ENCODE assay signal across 8 mouse cellular contexts in genomic region chr9:50727925-50728651, GRCm38 (mm10). TPM values are rescaled to one million over a fixed set of nuclear protein-coding genes. Genes with fewer than 3 reads are reported as not detected.
A peak's percentile ranks its signal among the peaks of the same experiment; 100 is the strongest.
DNase-seq lines count a peak whose midpoint lies in the region; ATAC-seq and TF ChIP-seq lines count a peak whose summit lies in the region.

No protein-coding gene starts in this region.

- no peaks in the 10 kb centered on the region for H3K79me2 ChIP-seq in C2C12 (ENCODE audit: control insufficient read depth, insufficient read depth)
- no peaks in the 10 kb centered on the region for H3K79me2 ChIP-seq in liver, adult 2 months (ENCODE audit: control insufficient read depth, insufficient read depth, low read length)

- H3K27ac ChIP-seq in embryonic facial prominence, embryonic 14.5 days (replicated peaks; ENCODE audit: low read depth, low read length) = peak overlapping the region; percentile 65
- peak overlapping the region; percentile 94 for H3K27ac ChIP-seq in heart, embryonic 13.5 days (replicated peaks)
- H3K27ac ChIP-seq in liver, adult 2 months (replicated peaks; ENCODE audit: insufficient read depth, low read depth, low read length) = no peak overlapping the region

- H3K4me2 ChIP-seq in embryonic facial prominence, embryonic 14.5 days (ENCODE audit: low read depth, low read length) = peak overlapping the region; percentile 89
- peak overlapping the region; percentile 93 for H3K4me2 ChIP-seq in heart, embryonic 13.5 days

- no peak for TF ChIP-seq POLR2A in liver, adult 2 months (IDR thresholded peaks at IDR 0.05; ENCODE audit: extremely low read depth, insufficient read depth, low read length)

- peak overlapping the region; percentile 32 for H3K4me3 ChIP-seq in C2C12 (ENCODE audit: insufficient read depth, poor library complexity, severe bottlenecking)
- peak overlapping the region; percentile 64 for H3K4me3 ChIP-seq in embryonic facial prominence, embryonic 14.5 days (ENCODE audit: low read depth, low read length)
- peak overlapping the region; percentile 70 for H3K4me3 ChIP-seq in heart, embryonic 13.5 days
- H3K4me3 ChIP-seq in liver, adult 2 months (ENCODE audit: insufficient read depth, low read depth, low read length) = peak overlapping the region; percentile 45; the same call in 1 of the 2 replicates

- H3K9ac ChIP-seq in embryonic facial prominence, embryonic 14.5 days (ENCODE audit: low read depth, low read length) = peak overlapping the region; percentile 80
- peak overlapping the region; percentile 91 for H3K9ac ChIP-seq in heart, embryonic 13.5 days
- peak overlapping the region; percentile 6 for H3K9ac ChIP-seq in liver, adult 2 months (ENCODE audit: low read depth, low read length)

- H3ac ChIP-seq in C2C12 (ENCODE audit: control insufficient read depth, insufficient read length, low read depth) = peak overlapping the region; percentile 38

- TF ChIP-seq CTCF in C2C12 (IDR thresholded peaks at IDR 0.05; ENCODE audit: control insufficient read depth, insufficient read depth, insufficient read length) = no peak
- TF ChIP-seq CTCF in liver, adult 2 months (IDR thresholded peaks at IDR 0.05; ENCODE audit: low read depth, low read length) = no peak

- H3K36me3 ChIP-seq in C2C12 (ENCODE audit: control insufficient read depth, insufficient read depth) = no peaks in the 10 kb centered on the region
- H3K36me3 ChIP-seq in embryonic facial prominence, embryonic 14.5 days (ENCODE audit: control insufficient read depth, insufficient read depth, low read length) = no peaks in the 10 kb centered on the region
- H3K36me3 ChIP-seq in heart, embryonic 13.5 days = no peaks in the 10 kb centered on the region
- H3K36me3 ChIP-seq in liver, adult 2 months (ENCODE audit: control insufficient read depth, insufficient read depth, low read length) = no peaks in the 10 kb centered on the region

- H3K79me3 ChIP-seq in C2C12 (ENCODE audit: low read depth) = no peaks in the 10 kb centered on the region

- ATAC-seq in embryonic facial prominence, embryonic 14.5 days (ENCODE audit: low read depth) = peak; percentile 97
- ATAC-seq in heart, embryonic 13.5 days (ENCODE audit: extremely low read depth, insufficient number of reproducible peaks, low FRiP score, low TSS enrichment) = peak; percentile 69; the same call in 1 of the 2 replicates

- H3K27me3 ChIP-seq in C2C12 (ENCODE audit: control insufficient read depth, insufficient read depth, insufficient read length) = no peaks in the 10 kb centered on the region
- H3K27me3 ChIP-seq in embryonic facial prominence, embryonic 14.5 days (replicated peaks; ENCODE audit: control insufficient read depth, insufficient read depth, low read length) = no peaks in the 10 kb centered on the region
- H3K27me3 ChIP-seq in heart, embryonic 13.5 days (replicated peaks) = no peaks in the 10 kb centered on the region
- peaks cover 5% of the 10 kb centered on the region for H3K27me3 ChIP-seq in liver, adult 2 months (ENCODE audit: control insufficient read depth, insufficient read depth, low read length)

- no peaks in the 10 kb centered on the region for H3K9me3 ChIP-seq in embryonic facial prominence, embryonic 14.5 days (ENCODE audit: control insufficient read depth, low read length)
- H3K9me3 ChIP-seq in heart, embryonic 13.5 days = no peaks in the 10 kb centered on the region

- peak; percentile 74 for DNase-seq in adrenal gland, postnatal 25 days
- DNase-seq in embryonic facial prominence, embryonic 14.5 days (ENCODE audit: low spot score) = peak; percentile 95
- peak; percentile 86 for DNase-seq in kidney, postnatal 10 days
- no peak for DNase-seq in liver, adult 2 months (ENCODE audit: extremely low read depth, low read depth, low spot score)
- peak; percentile 10 for DNase-seq in naive thymus-derived CD4-positive, alpha-beta T cell, adult 2 months (ENCODE audit: low read depth)
- peak; percentile 92 for DNase-seq in telencephalon, adult 2 months (ENCODE audit: low read depth, low spot score)

- H3K4me1 ChIP-seq in embryonic facial prominence, embryonic 14.5 days (ENCODE audit: control insufficient read depth, insufficient read depth, low read length) = peaks cover 19% of the 10 kb centered on the region
- H3K4me1 ChIP-seq in heart, embryonic 13.5 days = peaks cover 52% of the 10 kb centered on the region
- peaks cover 10% of the 10 kb centered on the region for H3K4me1 ChIP-seq in liver, adult 2 months (ENCODE audit: control insufficient read depth, insufficient read depth, low read length)

- WGBS in embryonic facial prominence, embryonic 14.5 days = under 1% methylated on average over 40 of the region's 45 CpGs
- under 1% methylated on average over 45 of the region's 45 CpGs for WGBS in heart, embryonic 13.5 days
- WGBS in liver, adult 2 months = 2% methylated on average over 45 of the region's 45 CpGs

TF ChIP-seq in C2C12, 6 proteins besides CTCF, POLR2A, EP300 and RAD21:
- no peak for TF ChIP-seq FOSL1 (IDR thresholded peaks at IDR 0.05; ENCODE audit: insufficient read depth, low read length, poor library complexity, severe bottlenecking)
- no peak for TF ChIP-seq CEBPB (IDR thresholded peaks at IDR 0.05; ENCODE audit: low read depth)
- no peak for TF ChIP-seq USF1 (IDR thresholded peaks at IDR 0.05; ENCODE audit: low read depth)
- no peak for TF ChIP-seq MAX (IDR thresholded peaks at IDR 0.05)
- TF ChIP-seq MYOG (IDR thresholded peaks at IDR 0.05; ENCODE audit: control insufficient read depth, extremely low read depth, insufficient read length) = no peak
- no peak for TF ChIP-seq MYOD1 (IDR thresholded peaks at IDR 0.05; ENCODE audit: control insufficient read depth, insufficient read length, low read depth)

RNA-seq across cellular contexts. Expression of gene Dixdc1, which starts 11.2 kb away (rescaled TPM):
- polyA plus RNA-seq in C2C12 (2012; fragmentation: generic; extraction: Trizol) = 1.2 TPM
- 8.1 and 8.4 TPM in 2 replicates for total RNA-seq in adrenal gland, postnatal 25 days (2021)
- polyA plus RNA-seq in embryonic facial prominence, embryonic 14.5 days (2014; fragmentation: Nextera tagmentation; extraction: Ambion mirVana) = 14.0 and 16.9 TPM in 2 replicates
- polyA plus RNA-seq in heart, embryonic 13.5 days (2015; fragmentation: Nextera tagmentation; extraction: Ambion mirVana) = 7.5 and 8.1 TPM in 2 replicates
- 20.3 and 22.8 TPM in 2 replicates for total RNA-seq in liver, adult 2 months (2014; rRNA removed)
- polyA plus RNA-seq in liver, adult 2 months (2012; rRNA removed) = 3.7 and 4.6 TPM in 2 replicates

RNA-seq across cellular contexts. Expression of gene 2310030G06Rik, which starts 18.2 kb away (rescaled TPM):
- polyA plus RNA-seq in C2C12 (2012; fragmentation: generic; extraction: Trizol) = 1.3 TPM
- 3.0 and 6.0 TPM in 2 replicates for total RNA-seq in adrenal gland, postnatal 25 days (2021)
- 4.0 and 6.8 TPM in 2 replicates for polyA plus RNA-seq in embryonic facial prominence, embryonic 14.5 days (2014; fragmentation: Nextera tagmentation; extraction: Ambion mirVana)
- polyA plus RNA-seq in heart, embryonic 13.5 days (2015; fragmentation: Nextera tagmentation; extraction: Ambion mirVana) = 9.7 and 10.2 TPM in 2 replicates
- total RNA-seq in liver, adult 2 months (2014; rRNA removed) = 14.9 and 15.7 TPM in 2 replicates
- polyA plus RNA-seq in liver, adult 2 months (2012; rRNA removed) = 13.9 and 14.9 TPM in 2 replicates

RNA-seq across cellular contexts. Expression of gene Cryab, which starts 23.0 kb away (rescaled TPM):
- polyA plus RNA-seq in C2C12 (2012; fragmentation: generic; extraction: Trizol) = 224 TPM
- 21.0 and 21.2 TPM in 2 replicates for total RNA-seq in adrenal gland, postnatal 25 days (2021)
- 218 and 275 TPM in 2 replicates for polyA plus RNA-seq in embryonic facial prominence, embryonic 14.5 days (2014; fragmentation: Nextera tagmentation; extraction: Ambion mirVana)
- 1,022 and 1,124 TPM in 2 replicates for polyA plus RNA-seq in heart, embryonic 13.5 days (2015; fragmentation: Nextera tagmentation; extraction: Ambion mirVana)
- 1.3 and 2.4 TPM in 2 replicates for total RNA-seq in liver, adult 2 months (2014; rRNA removed)
- 5.5 and 6.6 TPM in 2 replicates for polyA plus RNA-seq in liver, adult 2 months (2012; rRNA removed)

RNA-seq across cellular contexts. Expression of gene Hspb2, which starts 24.1 kb away (rescaled TPM):
- polyA plus RNA-seq in C2C12 (2012; fragmentation: generic; extraction: Trizol) = 36.4 TPM
- total RNA-seq in adrenal gland, postnatal 25 days (2021) = 2.0 and 2.9 TPM in 2 replicates
- 112 and 136 TPM in 2 replicates for polyA plus RNA-seq in embryonic facial prominence, embryonic 14.5 days (2014; fragmentation: Nextera tagmentation; extraction: Ambion mirVana)
- 260 and 319 TPM in 2 replicates for polyA plus RNA-seq in heart, embryonic 13.5 days (2015; fragmentation: Nextera tagmentation; extraction: Ambion mirVana)
- 0.55 TPM in 1 of 2 replicates, not detected in the other for total RNA-seq in liver, adult 2 months (2014; rRNA removed)
- 0.88 and 1.1 TPM in 2 replicates for polyA plus RNA-seq in liver, adult 2 months (2012; rRNA removed)

RNA-seq across cellular contexts. Expression of gene Fdxacb1, which starts 39.9 kb away (rescaled TPM):
- 4.4 TPM for polyA plus RNA-seq in C2C12 (2012; fragmentation: generic; extraction: Trizol)
- total RNA-seq in adrenal gland, postnatal 25 days (2021) = 8.2 and 9.0 TPM in 2 replicates
- polyA plus RNA-seq in embryonic facial prominence, embryonic 14.5 days (2014; fragmentation: Nextera tagmentation; extraction: Ambion mirVana) = 10.2 and 14.2 TPM in 2 replicates
- 8.2 and 8.5 TPM in 2 replicates for polyA plus RNA-seq in heart, embryonic 13.5 days (2015; fragmentation: Nextera tagmentation; extraction: Ambion mirVana)
- total RNA-seq in liver, adult 2 months (2014; rRNA removed) = 4.2 and 4.7 TPM in 2 replicates
- polyA plus RNA-seq in liver, adult 2 months (2012; rRNA removed) = 2.5 and 2.6 TPM in 2 replicates

Comparison
In these comparisons a context has a peak if more than half of its experiments do, and no peak if none do; other contexts are left out.
1. H3K9ac ChIP-seq: peak in every context shown above with its lines; median percentile 91 in heart, embryonic 13.5 days; 80 in embryonic facial prominence, embryonic 14.5 days; 6 in liver, adult 2 months.
2. RNA of gene Cryab, which starts 23.0 kb away (polyA plus RNA-seq): 1,022 to 1,124 TPM in heart, embryonic 13.5 days, 218 to 275 TPM in embryonic facial prominence, embryonic 14.5 days and 224 TPM in C2C12 (single experiment); 5.5 to 6.6 TPM in liver, adult 2 months; every median in the first group is over 10 times any median in the second.
3. Peak in every context shown above with its lines, with median percentiles within 50 percentile points of each other: H3K4me3 ChIP-seq.